Mouse (Mus musculus) induced T-regulatory cell, adult 2 months (primary cell): ENCODE measurements at regions not wholly inside any gene's neighbourhood (a gene's known extent, or its start where the extent isn't known, plus 50 kb on each side); places are given as distances from the start of the nearest gene placed in this dataset.

ENCODE experiments used
- DNase-seq: peaks from one replicate; pipeline ENCODE4 v3.0.0-alpha.2; 2012; ENCODE audit warnings: low read depth

GRCm38 (mm10) chr19:35278395-35278794 lies 356.2 kb downstream of the Kif20b start:
- no peak for DNase-seq

GRCm38 (mm10) chr19:35282775-35283447 lies 360.8 kb downstream of the Kif20b start:
- no peak for DNase-seq

DNA sequence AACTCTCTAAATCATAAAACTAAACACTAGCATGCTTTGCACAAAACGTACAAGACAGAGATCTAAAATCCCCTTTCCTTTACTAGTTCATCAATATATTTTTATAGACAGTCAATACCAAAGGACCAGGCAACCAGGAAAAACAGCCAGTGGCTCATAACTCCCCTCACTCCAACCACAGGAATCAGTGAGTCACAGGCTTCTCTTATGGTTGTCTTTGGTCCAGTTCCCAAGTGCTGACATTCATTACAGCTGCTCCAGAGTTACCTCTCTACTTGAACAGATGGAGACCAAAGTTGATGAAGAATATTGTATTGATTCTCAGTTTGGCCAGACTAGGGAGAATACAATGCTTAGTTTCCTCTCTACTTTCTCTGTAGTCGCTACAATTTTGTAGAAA lies 376.7 kb downstream of the Kif20b start:
- DNase-seq, result no peak

- DNase-seq, result no peak
These were observed 380.6 kb downstream of the Kif20b start for GRCm38 (mm10) chr19:35302723-35303270.
